Mouse (Mus musculus) natural killer cell, adult 2 months (primary cell): ENCODE measurements around the gene Plppr2.

ENCODE experiments used
- DNase-seq, 2 experiments: peaks; one replicate each; pipeline ENCODE4 v3.0.0; 2022; ENCODE audit warnings: low spot score in 2 of 2

Plppr2 gene

GRCm38 (mm10) chr9:21932445-21933137, 4.2 kb upstream of the Plppr2 start:
- DNase-seq = no peak

- no peak for DNase-seq
Observed at GRCm38 (mm10) chr9:21934021-21934420, 2.8 kb upstream of the Plppr2 start.

GRCm38 (mm10) chr9:21935466-21936131, 1.2 kb upstream of the Plppr2 start:
- DNase-seq = no peak

- no peak for DNase-seq
Observed at GRCm38 (mm10) chr9:21937711-21938175, 910 bp downstream of the Plppr2 start.

- no peak for DNase-seq
Observed at GRCm38 (mm10) chr9:21938234-21938855, 1.5 kb downstream of the Plppr2 start.

- DNase-seq = no peak
Observed at GRCm38 (mm10) chr9:21943046-21943445, 6.2 kb downstream of the Plppr2 start.

GRCm38 (mm10) chr9:21943638-21944037, 6.8 kb downstream of the Plppr2 start:
- no peak for DNase-seq

GRCm38 (mm10) chr9:21944267-21944666, 7.4 kb downstream of the Plppr2 start:
- no peak for DNase-seq

GRCm38 (mm10) chr9:21947540-21948130, 10.8 kb downstream of the Plppr2 start:
- no peak for DNase-seq

GRCm38 (mm10) chr9:21948146-21948545, 11.3 kb downstream of the Plppr2 start:
- no peak for DNase-seq

GRCm38 (mm10) chr9:21948790-21949189, 12.0 kb downstream of the Plppr2 start:
- DNase-seq = no peak

GRCm38 (mm10) chr9:21950322-21950721, 13.5 kb downstream of the Plppr2 start:
- peak; percentile 53 to 69 for DNase-seq

GRCm38 (mm10) chr9:21951977-21952376, 15.1 kb downstream of the Plppr2 start:
- DNase-seq = peak; percentile 24 to 28

GRCm38 (mm10) chr9:21953600-21953999, 16.8 kb downstream of the Plppr2 start:
- no peak for DNase-seq

GRCm38 (mm10) chr9:21954635-21955034, 17.8 kb downstream of the Plppr2 start:
- no peak for DNase-seq

GRCm38 (mm10) chr9:21955225-21955569, 18.4 kb downstream of the Plppr2 start:
- DNase-seq = no peak

GRCm38 (mm10) chr9:21955570-21956281, 18.9 kb downstream of the Plppr2 start, which contains the start of gene Swsap1:
Swsap1 (plus strand) TSS chr9:21955755.
- peak; percentile 98 to 99 for DNase-seq

- DNase-seq = no peak
Observed at GRCm38 (mm10) chr9:21958372-21958771, 21.5 kb downstream of the Plppr2 start.

- DNase-seq = no peak
Observed at GRCm38 (mm10) chr9:21959244-21959643, 22.4 kb downstream of the Plppr2 start.

GRCm38 (mm10) chr9:21960135-21960534, 23.3 kb downstream of the Plppr2 start:
- DNase-seq = no peak

GRCm38 (mm10) chr9:21960558-21961208, 23.9 kb downstream of the Plppr2 start:
- DNase-seq = no peak
